Mouse (Mus musculus) liver, embryonic 14.5 days (tissue): Measurements from ENCODE around the gene Cdk12.

ENCODE experiments used
- CTCF ChIP-seq: IDR thresholded peaks from 2 replicates; pipeline ENCODE4 v1.5.1; 2016; ENCODE audit warnings: antibody characterized with exemption, low read depth, control low read depth
- EP300 ChIP-seq: IDR thresholded peaks from 2 replicates; pipeline ENCODE4 v1.6.1; 2016; ENCODE audit warnings: antibody characterized with exemption, low read depth

DNA sequence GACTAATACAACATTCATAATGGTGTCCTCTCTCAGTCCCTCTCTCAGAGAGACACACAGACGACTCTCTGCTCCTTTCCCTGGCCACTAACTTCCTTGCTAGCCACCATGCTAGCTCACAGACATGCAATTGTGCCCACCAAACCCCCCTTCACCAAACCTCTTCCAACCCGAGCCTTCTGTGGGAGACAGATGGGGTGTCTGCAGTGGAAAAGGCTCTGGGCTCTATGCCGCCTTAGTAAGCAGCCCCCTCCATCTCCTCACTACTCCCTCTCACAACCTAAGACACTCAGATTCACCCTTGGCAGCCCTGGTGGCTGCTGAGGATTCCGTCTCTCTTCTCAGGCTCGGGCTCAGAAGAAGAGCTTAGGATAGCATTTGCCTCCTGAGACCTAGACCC, 84.7 kb downstream of the Cdk12 start:
- TF ChIP-seq CTCF (no peak), EP300 (no peak)
